Mouse (Mus musculus) left cerebral cortex, adult 8-10 months (tissue): ENCODE measurements around the gene Aff1. TPM values are rescaled to one million over a fixed set of nuclear protein-coding genes. Genes with fewer than 3 reads are reported as not detected.

Source experiments
- DNase-seq, 2 experiments: peaks; one replicate each; pipeline ENCODE4 v3.0.0; 2022; ENCODE audit warnings: low spot score in 2 of 2
- total RNA-seq, 4 experiments: library from RNA; stranded (reverse); gene quantifications; 2 replicates each; pipeline ENCODE4 v1.2.4; 2022

Gene Aff1
- total RNA-seq, 4 experiments from 2014 or later = 14.5 to 17.8 (median 15.7) TPM

- DNase-seq = no peak
Observed at GRCm38 (mm10) chr5:103747098-103747497, 54.9 kb downstream of the Aff1 start.

- DNase-seq = no peak
Observed at GRCm38 (mm10) chr5:103748343-103748742, 56.2 kb downstream of the Aff1 start.

GRCm38 (mm10) chr5:103749465-103750285 is 57.5 kb downstream of the Aff1 start:
- no peak for DNase-seq

GRCm38 (mm10) chr5:103752665-103753510 is 60.7 kb downstream of the Aff1 start:
- peak in 1 of 2 experiments; percentile 39 for DNase-seq

GRCm38 (mm10) chr5:103753511-103754329 is 61.5 kb downstream of the Aff1 start:
- peak; percentile 73 to 80 for DNase-seq

- DNase-seq = no peak
Observed at GRCm38 (mm10) chr5:103754330-103755134, 62.4 kb downstream of the Aff1 start.

GRCm38 (mm10) chr5:103755135-103755487 is 62.9 kb downstream of the Aff1 start:
- DNase-seq = no peak

GRCm38 (mm10) chr5:103756231-103756714 is 64.1 kb downstream of the Aff1 start:
- no peak for DNase-seq

GRCm38 (mm10) chr5:103758491-103758890 is 66.3 kb downstream of the Aff1 start:
- no peak for DNase-seq

GRCm38 (mm10) chr5:103759489-103760424 is 67.6 kb downstream of the Aff1 start:
- DNase-seq = no peak

GRCm38 (mm10) chr5:103760425-103761131 is 68.4 kb downstream of the Aff1 start:
- DNase-seq = no peak

- DNase-seq = no peak
Observed at GRCm38 (mm10) chr5:103761754-103762153, 69.6 kb downstream of the Aff1 start.

- DNase-seq = no peak
Observed at GRCm38 (mm10) chr5:103762850-103763254, 70.7 kb downstream of the Aff1 start.

- no peak for DNase-seq
Observed at GRCm38 (mm10) chr5:103765356-103765755, 73.2 kb downstream of the Aff1 start.

- no peak for DNase-seq
Observed at GRCm38 (mm10) chr5:103765758-103766431, 73.7 kb downstream of the Aff1 start.

GRCm38 (mm10) chr5:103766432-103766815 is 74.2 kb downstream of the Aff1 start:
- no peak for DNase-seq

GRCm38 (mm10) chr5:103768961-103769360 is 76.8 kb downstream of the Aff1 start:
- no peak for DNase-seq

- DNase-seq = no peak
Observed at GRCm38 (mm10) chr5:103769701-103770100, 77.5 kb downstream of the Aff1 start.
